Mouse (Mus musculus) common myeloid progenitor, adult 5-6 weeks (primary cell): ENCODE data around the gene Herpud1. TPM values are rescaled to one million over a fixed set of nuclear protein-coding genes. Genes with fewer than 3 reads are reported as not detected.

ENCODE experiments used
- ATAC-seq: replicated peaks from 2 replicates; pipeline ENCODE4 v1.8.0; 2016; ENCODE audit warnings: low read depth, mild to moderate bottlenecking, moderate TSS enrichment, inconsistent platforms; ENCODE audit not compliant: poor library complexity, severe bottlenecking
- total RNA-seq: library from RNA; stranded (forward); fragments of 200-1000, 187-1606 nt; gene quantifications from 2 replicates; pipeline ENCODE4 v1.2.3, GENCODE M21; 2017

Gene Herpud1
- 71.4 and 79.8 TPM in 2 replicates for total RNA-seq

- ATAC-seq = peak; percentile 94
Measured at GRCm38 (mm10) chr8:94386214-94387026, at the start of gene Herpud1. TSS of gene Herpud1 (plus strand) at chr8:94386438.

GRCm38 (mm10) chr8:94337559-94337958, 48.7 kb upstream of the Herpud1 start:
- ATAC-seq = no peak

GRCm38 (mm10) chr8:94340796-94341195, 45.4 kb upstream of the Herpud1 start:
- peak; percentile 53 for ATAC-seq

GRCm38 (mm10) chr8:94342691-94343090, 43.5 kb upstream of the Herpud1 start:
- ATAC-seq = no peak

- peak; percentile 23; the same call in 1 of the 2 replicates for ATAC-seq
Measured at GRCm38 (mm10) chr8:94343290-94343689, 42.9 kb upstream of the Herpud1 start.

- ATAC-seq = no peak
Measured at GRCm38 (mm10) chr8:94343778-94344320, 42.4 kb upstream of the Herpud1 start.

GRCm38 (mm10) chr8:94345657-94346056, 40.6 kb upstream of the Herpud1 start:
- ATAC-seq = no peak

GRCm38 (mm10) chr8:94346264-94346663, 40.0 kb upstream of the Herpud1 start:
- ATAC-seq = peak; percentile 43; the same call in 1 of the 2 replicates

GRCm38 (mm10) chr8:94348425-94348824, 37.8 kb upstream of the Herpud1 start:
- ATAC-seq = no peak; the same call in 1 of the 2 replicates

- peak; percentile 48; the same call in 1 of the 2 replicates for ATAC-seq
Measured at GRCm38 (mm10) chr8:94354069-94354531, 32.1 kb upstream of the Herpud1 start.

GRCm38 (mm10) chr8:94354571-94354970, 31.7 kb upstream of the Herpud1 start:
- peak; percentile 79 for ATAC-seq

- ATAC-seq = no peak
Measured at GRCm38 (mm10) chr8:94357220-94357619, 29.0 kb upstream of the Herpud1 start.

- no peak for ATAC-seq
Measured at GRCm38 (mm10) chr8:94358541-94358940, 27.7 kb upstream of the Herpud1 start.

GRCm38 (mm10) chr8:94361774-94362431, 24.3 kb upstream of the Herpud1 start:
- ATAC-seq = no peak

GRCm38 (mm10) chr8:94362607-94363239, 23.5 kb upstream of the Herpud1 start:
- ATAC-seq = no peak

- peak; percentile 80 for ATAC-seq
Measured at GRCm38 (mm10) chr8:94363288-94363688, 22.9 kb upstream of the Herpud1 start.

- ATAC-seq = no peak
Measured at GRCm38 (mm10) chr8:94363906-94364305, 22.3 kb upstream of the Herpud1 start.

- no peak for ATAC-seq
Measured at GRCm38 (mm10) chr8:94364686-94365312, 21.4 kb upstream of the Herpud1 start.

GRCm38 (mm10) chr8:94365410-94365981, 20.7 kb upstream of the Herpud1 start:
- ATAC-seq = peak; percentile 90
